Mouse (Mus musculus) C2C12 (cell line): ENCODE measurements at regions not wholly inside any gene's neighbourhood (a gene's known extent, or its start where the extent isn't known, plus 50 kb on each side); places are given as distances from the start of the nearest gene placed in this dataset.
A peak's percentile ranks its signal among the peaks of the same experiment; 100 is the strongest.

Experiments used
- H3K27me3 ChIP-seq: one replicate; pipeline ENCODE4 v1.6.1; 2011; ENCODE audit not compliant: control insufficient read depth, insufficient read depth, insufficient read length
- H3K36me3 ChIP-seq: one replicate; pipeline ENCODE4 v1.6.1; 2011; ENCODE audit not compliant: control insufficient read depth, insufficient read depth
- H3K4me3 ChIP-seq: one replicate; pipeline ENCODE4 v1.5.1; 2011; ENCODE audit warnings: mild to moderate bottlenecking, control low read depth; ENCODE audit not compliant: poor library complexity, insufficient read depth, severe bottlenecking
- H3K79me2 ChIP-seq: one replicate; pipeline ENCODE4 v1.6.1; 2011; ENCODE audit not compliant: control insufficient read depth, insufficient read depth
- H3K79me3 ChIP-seq: one replicate; pipeline ENCODE4 v1.6.1; 2011; ENCODE audit warnings: low read depth, control low read depth
- H3ac ChIP-seq: one replicate; pipeline ENCODE3; 2011; ENCODE audit warnings: low read depth; ENCODE audit not compliant: control insufficient read depth, insufficient read length
- CEBPB ChIP-seq: IDR thresholded peaks from one replicate; pipeline ENCODE4 v1.6.1; 2011; ENCODE audit warnings: low read depth, mild to moderate bottlenecking, control low read depth, moderate library complexity
- CTCF ChIP-seq: IDR thresholded peaks from one replicate; pipeline ENCODE4 v1.5.1; 2011; ENCODE audit not compliant: control insufficient read depth, insufficient read depth, insufficient read length
- FOSL1 ChIP-seq: IDR thresholded peaks from one replicate; pipeline ENCODE4 v1.8.0; 2011; ENCODE audit warnings: mild to moderate bottlenecking, low read length; ENCODE audit not compliant: poor library complexity, insufficient read depth, severe bottlenecking
- MAX ChIP-seq: IDR thresholded peaks from one replicate; pipeline ENCODE4 v1.6.1; 2011; ENCODE audit warnings: mild to moderate bottlenecking, control low read depth
- MYOD1 ChIP-seq: IDR thresholded peaks from one replicate; pipeline ENCODE4 v1.6.1; 2011; ENCODE audit warnings: low read depth; ENCODE audit not compliant: control insufficient read depth, insufficient read length
- MYOG ChIP-seq: IDR thresholded peaks from one replicate; pipeline ENCODE4 v1.6.1; 2011; ENCODE audit not compliant: control insufficient read depth, insufficient read length; ENCODE audit errors: extremely low read depth
- USF1 ChIP-seq: IDR thresholded peaks from one replicate; pipeline ENCODE4 v1.6.1; 2011; ENCODE audit warnings: low read depth, mild to moderate bottlenecking, control low read depth, moderate library complexity

- Histone ChIP-seq H3K4me3 (no peak overlapping the region), H3K36me3 (no peaks in the 10 kb centered on the region), H3K27me3 (no peaks in the 10 kb centered on the region), H3K79me2 (no peaks in the 10 kb centered on the region), H3ac (no peak overlapping the region), H3K79me3 (no peaks in the 10 kb centered on the region)
- TF ChIP-seq MYOD1 (no peak), FOSL1 (no peak), MAX (no peak), MYOG (no peak), USF1 (no peak), CTCF (no peak), CEBPB (no peak)
These were observed 119.2 kb downstream of the Syk start for GRCm38 (mm10) chr13:52702201-52702611.

- no peaks in the 10 kb centered on the region for H3K79me3 ChIP-seq
- H3K36me3 ChIP-seq = no peaks in the 10 kb centered on the region
- no peaks in the 10 kb centered on the region for H3K27me3 ChIP-seq
- no peak overlapping the region for H3ac ChIP-seq
- H3K4me3 ChIP-seq = no peak overlapping the region
- H3K79me2 ChIP-seq = no peaks in the 10 kb centered on the region
- TF ChIP-seq CTCF (no peak), MAX (no peak), USF1 (no peak), FOSL1 (no peak), MYOD1 (no peak), CEBPB (no peak), MYOG (no peak)
These were observed 120.6 kb downstream of the Syk start for GRCm38 (mm10) chr13:52703401-52704164.

DNA sequence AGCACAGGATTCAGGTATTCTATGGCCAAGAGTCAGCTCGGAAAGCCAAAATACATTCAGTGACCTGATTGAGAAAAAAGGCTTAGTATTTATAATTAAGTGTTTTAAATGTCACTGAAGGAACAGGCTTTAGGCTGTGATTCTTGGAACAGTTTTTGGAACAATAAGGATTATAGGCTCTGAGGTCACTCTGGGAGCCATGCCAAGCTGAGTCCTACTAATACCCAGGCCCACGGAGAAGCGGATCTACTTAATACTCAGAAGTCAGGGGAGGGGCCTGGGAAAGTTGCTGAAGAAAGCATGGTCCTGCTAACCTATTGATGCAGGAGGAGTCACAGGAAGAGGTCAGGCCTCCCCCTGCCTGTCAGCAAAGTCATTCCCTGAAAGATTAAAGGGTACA lies 121.7 kb downstream of the Syk start:
- no peaks in the 10 kb centered on the region for H3K36me3 ChIP-seq
- H3K4me3 ChIP-seq = no peak overlapping the region
- H3K79me2 ChIP-seq = no peaks in the 10 kb centered on the region
- TF ChIP-seq MAX = no peak
- TF ChIP-seq CTCF = no peak
- H3K27me3 ChIP-seq = no peaks in the 10 kb centered on the region
- no peak overlapping the region for H3ac ChIP-seq
- H3K79me3 ChIP-seq = no peaks in the 10 kb centered on the region

- Histone ChIP-seq H3K79me3 (no peaks in the 10 kb centered on the region), H3K4me3 (no peak overlapping the region), H3K79me2 (no peaks in the 10 kb centered on the region), H3K27me3 (no peaks in the 10 kb centered on the region), H3K36me3 (no peaks in the 10 kb centered on the region), H3ac (no peak overlapping the region)
- TF ChIP-seq CEBPB (no peak), USF1 (no peak), MYOG (no peak), MYOD1 (no peak), FOSL1 (no peak), MAX (no peak), CTCF (no peak)
These were observed 126.6 kb downstream of the Syk start for GRCm38 (mm10) chr13:52709580-52709979.

DNA sequence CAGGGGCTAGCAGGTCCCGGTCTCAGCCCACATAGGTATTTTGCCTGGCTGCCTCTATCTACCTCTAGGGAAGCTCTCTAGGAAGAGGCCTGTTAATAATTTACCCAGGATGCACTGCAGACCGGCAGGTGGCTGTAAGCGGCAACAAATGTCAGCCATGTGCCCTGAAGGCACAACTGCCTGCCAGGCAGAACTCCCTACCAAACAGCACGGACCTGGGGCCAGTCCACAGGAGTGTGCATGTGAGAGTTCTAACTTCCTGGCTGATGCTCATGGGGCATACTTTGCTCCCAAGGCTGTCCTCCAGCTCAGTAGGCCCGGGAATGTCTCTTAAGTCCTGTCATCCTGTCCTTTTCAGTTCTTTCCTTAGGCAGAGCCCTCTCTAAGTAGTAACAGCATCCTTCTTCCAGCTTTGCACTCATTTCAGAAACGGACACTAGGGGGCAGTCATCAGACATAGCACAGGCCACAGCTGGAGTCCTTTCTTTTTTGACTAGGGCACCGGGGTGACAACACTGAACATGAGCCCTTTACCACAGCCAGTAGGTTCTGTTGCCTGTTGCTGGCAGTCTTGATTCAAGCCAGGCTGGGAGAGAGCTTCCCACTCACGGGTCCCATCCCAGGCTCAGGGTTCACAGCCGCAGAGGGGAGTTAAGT lies 128.9 kb downstream of the Syk start:
- Histone ChIP-seq H3K4me3 (no peak overlapping the region), H3K36me3 (no peaks in the 10 kb centered on the region), H3K79me2 (no peaks in the 10 kb centered on the region), H3K27me3 (no peaks in the 10 kb centered on the region), H3K79me3 (no peaks in the 10 kb centered on the region), H3ac (no peak overlapping the region)
- TF ChIP-seq FOSL1 (no peak), MYOG (no peak), USF1 (no peak), MAX (no peak), CTCF (peak; percentile 52), MYOD1 (no peak)

GRCm38 (mm10) chr13:52721463-52721862 lies 138.5 kb downstream of the Syk start:
- H3K36me3 ChIP-seq = no peaks in the 10 kb centered on the region
- no peaks in the 10 kb centered on the region for H3K27me3 ChIP-seq
- TF ChIP-seq MYOD1 = no peak
- no peak for TF ChIP-seq MAX
- TF ChIP-seq CEBPB = no peak
- TF ChIP-seq CTCF = no peak
- TF ChIP-seq USF1 = no peak
- TF ChIP-seq FOSL1 = no peak
- TF ChIP-seq MYOG = no peak
- H3ac ChIP-seq = no peak overlapping the region
- H3K4me3 ChIP-seq = no peak overlapping the region
- no peaks in the 10 kb centered on the region for H3K79me2 ChIP-seq
- no peaks in the 10 kb centered on the region for H3K79me3 ChIP-seq
